Mouse (Mus musculus) inflammation-experienced regulatory T-cells, adult 6 months (primary cell): Measurements from ENCODE around the gene Galnt18. TPM values are rescaled to one million over a fixed set of nuclear protein-coding genes. Genes with fewer than 3 reads are reported as not detected.

ENCODE experiments used
- ATAC-seq: one replicate; pipeline ENCODE4 v1.8.0; 2017
- polyA plus RNA-seq, 3 experiments: library from polyadenylated mRNA; unstranded; fragments of 100-300 nt; shearing (Covaris generic); gene quantifications; one replicate each; pipeline ENCODE4 v1.2.1; 2017

Galnt18 gene
- not detected for polyA plus RNA-seq

GRCm38 (mm10) chr7:111779504-111780242, at the start of gene Galnt18:
Galnt18 (minus strand) TSS chr7:111779977.
- ATAC-seq = no peak

- ATAC-seq = no peak
These were observed 47.6 kb upstream of the Galnt18 start for GRCm38 (mm10) chr7:111827337-111827736.

GRCm38 (mm10) chr7:111813093-111813492, 33.3 kb upstream of the Galnt18 start:
- ATAC-seq = no peak

GRCm38 (mm10) chr7:111811036-111811435, 31.3 kb upstream of the Galnt18 start:
- ATAC-seq = no peak

- no peak for ATAC-seq
These were observed 30.0 kb upstream of the Galnt18 start for GRCm38 (mm10) chr7:111809796-111810195.

- ATAC-seq = no peak
These were observed 26.3 kb upstream of the Galnt18 start for GRCm38 (mm10) chr7:111806083-111806482.

- ATAC-seq = no peak
These were observed 24.9 kb upstream of the Galnt18 start for GRCm38 (mm10) chr7:111804646-111805045.

- ATAC-seq = no peak
These were observed 21.0 kb upstream of the Galnt18 start for GRCm38 (mm10) chr7:111800785-111801184.

GRCm38 (mm10) chr7:111800120-111800519, 20.3 kb upstream of the Galnt18 start:
- ATAC-seq = no peak

GRCm38 (mm10) chr7:111799021-111799420, 19.2 kb upstream of the Galnt18 start:
- ATAC-seq = no peak

- no peak for ATAC-seq
These were observed 17.7 kb upstream of the Galnt18 start for GRCm38 (mm10) chr7:111797337-111798010.

GRCm38 (mm10) chr7:111795059-111795458, 15.3 kb upstream of the Galnt18 start:
- no peak for ATAC-seq

GRCm38 (mm10) chr7:111792154-111792553, 12.4 kb upstream of the Galnt18 start:
- no peak for ATAC-seq

- ATAC-seq = no peak
These were observed 11.6 kb upstream of the Galnt18 start for GRCm38 (mm10) chr7:111791347-111791746.

GRCm38 (mm10) chr7:111787921-111788320, 8.1 kb upstream of the Galnt18 start:
- no peak for ATAC-seq

GRCm38 (mm10) chr7:111785478-111785877, 5.7 kb upstream of the Galnt18 start:
- no peak for ATAC-seq

GRCm38 (mm10) chr7:111782126-111782525, 2.3 kb upstream of the Galnt18 start:
- no peak for ATAC-seq

- no peak for ATAC-seq
These were observed 1.5 kb upstream of the Galnt18 start for GRCm38 (mm10) chr7:111781316-111781715.

- ATAC-seq = no peak
These were observed 831 bp downstream of the Galnt18 start for GRCm38 (mm10) chr7:111778789-111779503.

- ATAC-seq = no peak
These were observed 1.6 kb downstream of the Galnt18 start for GRCm38 (mm10) chr7:111778212-111778611.

- ATAC-seq = no peak
These were observed 2.6 kb downstream of the Galnt18 start for GRCm38 (mm10) chr7:111777186-111777585.

- ATAC-seq = no peak
These were observed 3.6 kb downstream of the Galnt18 start for GRCm38 (mm10) chr7:111776160-111776559.

- ATAC-seq = no peak
These were observed 7.4 kb downstream of the Galnt18 start for GRCm38 (mm10) chr7:111772398-111772797.
